Mouse (Mus musculus) CH12.LX (cell line): ENCODE results near the gene Tspyl2. TPM values are rescaled to one million over a fixed set of nuclear protein-coding genes. Genes with fewer than 3 reads are reported as not detected.
A peak's percentile ranks its signal among the peaks of the same experiment; 100 is the strongest.

ENCODE experiments used
- DNase-seq: peaks from one replicate; pipeline ENCODE4 v3.0.0-alpha.2; 2013; ENCODE audit errors: extremely low read depth
- H3K27ac ChIP-seq: 2 replicates; pipeline ENCODE4 v1.5.1; 2012; ENCODE audit warnings: low read depth, mild to moderate bottlenecking, control low read depth, moderate library complexity; ENCODE audit not compliant: insufficient read depth
- H3K27me3 ChIP-seq: replicated peaks from 2 replicates; pipeline ENCODE3; 2012; ENCODE audit warnings: inconsistent platforms
- H3K36me3 ChIP-seq, 2 experiments: replicated peaks in 1 of 2; 2 replicates each; pipeline versions ENCODE3 to v1.6.1; 2012; ENCODE audit warnings: inconsistent platforms in 1 of 2, low read length in 1 of 2, mild to moderate bottlenecking in 1 of 2, mixed read lengths in 1 of 2, moderate library complexity in 1 of 2; ENCODE audit not compliant: control insufficient read depth in 1 of 2, insufficient read depth in 1 of 2
- H3K4me1 ChIP-seq, 2 experiments: 2 replicates each; pipeline ENCODE4 v1.6.1; 2012; ENCODE audit warnings: inconsistent platforms in 1 of 2, moderate library complexity in 1 of 2; ENCODE audit not compliant: insufficient read depth in 2 of 2, control insufficient read depth in 1 of 2
- H3K4me2 ChIP-seq: 2 replicates; pipeline ENCODE4 v1.6.1; 2012; ENCODE audit warnings: low read depth, mild to moderate bottlenecking, control low read depth; ENCODE audit not compliant: poor library complexity, insufficient read depth, severe bottlenecking
- H3K4me3 ChIP-seq, 3 experiments: fragments of 150-350 bp in 1 of 3; sonication (generic) in 1 of 3; replicated peaks in 1 of 3; 2 replicates each; pipeline versions ENCODE3 to v1.5.1; 2011 to 2012; ENCODE audit warnings: low read depth in 2 of 3, low read length in 2 of 3, mild to moderate bottlenecking in 2 of 3, moderate library complexity in 2 of 3, control low read depth in 1 of 3, improper control_type of control experiment in 1 of 3, inconsistent platforms in 1 of 3, mixed read lengths in 1 of 3; ENCODE audit not compliant: poor library complexity in 1 of 3
- H3K79me2 ChIP-seq: replicated peaks from 2 replicates; pipeline ENCODE4 v1.6.1; 2012; ENCODE audit warnings: mild to moderate bottlenecking, moderate library complexity; ENCODE audit not compliant: control insufficient read depth, poor library complexity, insufficient read depth, severe bottlenecking; ENCODE audit errors: extremely low read depth
- H3K9ac ChIP-seq: 2 replicates; pipeline ENCODE4 v1.6.1; 2012; ENCODE audit warnings: low read depth, mild to moderate bottlenecking, control low read depth, moderate library complexity; ENCODE audit not compliant: insufficient read depth
- H3K9me3 ChIP-seq: replicated peaks from 2 replicates; pipeline ENCODE3; 2012; ENCODE audit warnings: low read length, inconsistent platforms, mixed read lengths
- BHLHE40 ChIP-seq: IDR thresholded peaks from 2 replicates; pipeline ENCODE4 v1.6.1; 2011; ENCODE audit warnings: mild to moderate bottlenecking, low read depth, low read length, improper control_type of control experiment
- CHD1 ChIP-seq: IDR thresholded peaks from 2 replicates; pipeline ENCODE4 v1.6.1; 2012; ENCODE audit warnings: low read depth, low read length, improper control_type of control experiment, inconsistent platforms
- CHD2 ChIP-seq: IDR thresholded peaks from 2 replicates; pipeline ENCODE4 v1.6.1; 2011; ENCODE audit warnings: low read length, improper control_type of control experiment
- CTCF ChIP-seq, 2 experiments: IDR thresholded peaks in 1 of 2; conservative IDR thresholded peaks in 1 of 2; 2 replicates each; pipeline ENCODE4 v1.5.1; 2011 to 2012; ENCODE audit warnings: low read depth in 2 of 2, low read length in 2 of 2, improper control_type of control experiment in 1 of 2, inconsistent platforms in 1 of 2, mild to moderate bottlenecking in 1 of 2, moderate library complexity in 1 of 2
- E2F4 ChIP-seq: IDR thresholded peaks from 2 replicates; pipeline ENCODE4 v1.6.1; 2011; ENCODE audit warnings: low read depth, low read length, improper control_type of control experiment; ENCODE audit not compliant: insufficient replicate concordance
- ELF1 ChIP-seq: IDR thresholded peaks from 2 replicates; pipeline ENCODE4 v1.6.1; 2014; ENCODE audit warnings: low read depth, mild to moderate bottlenecking, inconsistent platforms, low read length, improper control_type of control experiment
- EP300 ChIP-seq: IDR thresholded peaks from 2 replicates; pipeline ENCODE4 v1.6.1; 2011; ENCODE audit warnings: low read length, improper control_type of control experiment
- ETS1 ChIP-seq: conservative IDR thresholded peaks from 2 replicates; pipeline ENCODE4 v1.6.1; 2012; ENCODE audit warnings: low read depth, mild to moderate bottlenecking, inconsistent platforms, low read length, improper control_type of control experiment, moderate library complexity
- GABPA ChIP-seq: IDR thresholded peaks from 2 replicates; pipeline ENCODE4 v1.6.1; 2012; ENCODE audit warnings: low read depth, low read length, improper control_type of control experiment, inconsistent platforms; ENCODE audit not compliant: insufficient replicate concordance
- HCFC1 ChIP-seq: IDR thresholded peaks from 2 replicates; pipeline ENCODE4 v1.6.1; 2012; ENCODE audit warnings: low read depth, mild to moderate bottlenecking, inconsistent platforms, low read length, improper control_type of control experiment
- IRF4 ChIP-seq: IDR thresholded peaks from 2 replicates; pipeline ENCODE4 v1.6.1; 2014; ENCODE audit warnings: low read depth, mild to moderate bottlenecking, inconsistent platforms, low read length, improper control_type of control experiment
- JUN ChIP-seq: IDR thresholded peaks from 2 replicates; pipeline ENCODE4 v1.6.1; 2011; ENCODE audit warnings: low read depth, mild to moderate bottlenecking, low read length, improper control_type of control experiment, moderate library complexity; ENCODE audit not compliant: insufficient read depth
- JUND ChIP-seq: conservative IDR thresholded peaks from 2 replicates; pipeline ENCODE4 v1.6.1; 2011; ENCODE audit warnings: low read depth, low read length, improper control_type of control experiment
- KAT2A ChIP-seq: IDR thresholded peaks from 2 replicates; pipeline ENCODE4 v1.6.1; 2012; ENCODE audit warnings: low read length, improper control_type of control experiment, inconsistent platforms; ENCODE audit not compliant: insufficient replicate concordance
- MAFK ChIP-seq: IDR thresholded peaks from 2 replicates; pipeline ENCODE4 v1.6.1; 2011; ENCODE audit warnings: low read length, improper control_type of control experiment; ENCODE audit not compliant: insufficient replicate concordance
- MAX ChIP-seq: IDR thresholded peaks from 2 replicates; pipeline ENCODE4 v1.6.1; 2011; ENCODE audit warnings: low read length, improper control_type of control experiment
- MAZ ChIP-seq: IDR thresholded peaks from 2 replicates; pipeline ENCODE4 v1.6.1; 2012; ENCODE audit warnings: low read depth, mild to moderate bottlenecking, inconsistent platforms, low read length, improper control_type of control experiment, moderate library complexity
- MEF2A ChIP-seq: IDR thresholded peaks from 2 replicates; pipeline ENCODE4 v1.6.1; 2014; ENCODE audit warnings: low read depth, mild to moderate bottlenecking, inconsistent platforms, low read length, improper control_type of control experiment, borderline replicate concordance
- MXI1 ChIP-seq: IDR thresholded peaks from 2 replicates; pipeline ENCODE4 v1.6.1; 2011; ENCODE audit warnings: mild to moderate bottlenecking, low read depth, low read length, improper control_type of control experiment
- MYC ChIP-seq: IDR thresholded peaks from 2 replicates; pipeline ENCODE4 v1.6.1; 2011; ENCODE audit warnings: low read depth, mild to moderate bottlenecking, improper control_type of control experiment, low read length
- NELFE ChIP-seq: IDR thresholded peaks from 2 replicates; pipeline ENCODE4 v1.6.1; 2011; ENCODE audit warnings: low read depth, low read length, improper control_type of control experiment
- NRF1 ChIP-seq: IDR thresholded peaks from 2 replicates; pipeline ENCODE4 v1.6.1; 2014; ENCODE audit warnings: low read depth, mild to moderate bottlenecking, inconsistent platforms, low read length, improper control_type of control experiment, moderate library complexity
- PAX5 ChIP-seq: IDR thresholded peaks from 2 replicates; pipeline ENCODE4 v1.6.1; 2012; ENCODE audit warnings: low read length, inconsistent platforms, mixed read lengths
- POLR2A ChIP-seq: IDR thresholded peaks from 2 replicates; pipeline ENCODE4 v1.6.1; 2011; ENCODE audit warnings: low read depth, mild to moderate bottlenecking, improper control_type of control experiment, low read length
- POLR2AphosphoS2 ChIP-seq: IDR thresholded peaks from 2 replicates; pipeline ENCODE4 v1.6.1; 2011; ENCODE audit warnings: low read depth, low read length, improper control_type of control experiment
- RAD21 ChIP-seq: IDR thresholded peaks from 2 replicates; pipeline ENCODE4 v1.6.1; 2011; ENCODE audit warnings: low read depth, mild to moderate bottlenecking, low read length, improper control_type of control experiment, moderate library complexity
- RCOR1 ChIP-seq: conservative IDR thresholded peaks from 2 replicates; pipeline ENCODE4 v1.6.1; 2012; ENCODE audit warnings: low read depth, mild to moderate bottlenecking, inconsistent platforms, low read length, improper control_type of control experiment
- SIN3A ChIP-seq: IDR thresholded peaks from 2 replicates; pipeline ENCODE4 v1.6.1; 2012; ENCODE audit warnings: low read length, improper control_type of control experiment, inconsistent platforms
- SMC3 ChIP-seq: IDR thresholded peaks from 2 replicates; pipeline ENCODE4 v1.6.1; 2011; ENCODE audit warnings: low read depth, low read length, improper control_type of control experiment
- TBP ChIP-seq: conservative IDR thresholded peaks from 2 replicates; pipeline ENCODE4 v1.6.1; 2011; ENCODE audit warnings: low read depth, low read length, improper control_type of control experiment
- TCF12 ChIP-seq: IDR thresholded peaks from 2 replicates; pipeline ENCODE4 v1.6.1; 2014; ENCODE audit warnings: low read depth, mild to moderate bottlenecking, inconsistent platforms, low read length, improper control_type of control experiment
- UBTF ChIP-seq: IDR thresholded peaks from 2 replicates; pipeline ENCODE4 v1.6.1; 2012; ENCODE audit warnings: low read depth, mild to moderate bottlenecking, inconsistent platforms, low read length, improper control_type of control experiment, moderate library complexity
- USF1 ChIP-seq: IDR thresholded peaks from 2 replicates; pipeline ENCODE4 v1.6.1; 2014; ENCODE audit warnings: low read depth, mild to moderate bottlenecking, inconsistent platforms, low read length, improper control_type of control experiment
- USF2 ChIP-seq: conservative IDR thresholded peaks from 2 replicates; pipeline ENCODE4 v1.6.1; 2011; ENCODE audit warnings: low read depth, low read length, improper control_type of control experiment
- ZC3H11A ChIP-seq: IDR thresholded peaks from 2 replicates; pipeline ENCODE4 v1.6.1; 2012; ENCODE audit warnings: low read depth, mild to moderate bottlenecking, inconsistent platforms, low read length, improper control_type of control experiment
- ZKSCAN1 ChIP-seq: IDR thresholded peaks from 2 replicates; pipeline ENCODE4 v1.6.1; 2012; ENCODE audit warnings: low read depth, inconsistent platforms, low read length, improper control_type of control experiment, borderline replicate concordance
- ZMIZ1 ChIP-seq: IDR thresholded peaks from 2 replicates; pipeline ENCODE4 v1.6.1; 2012; ENCODE audit warnings: low read depth, mild to moderate bottlenecking, inconsistent platforms, low read length, improper control_type of control experiment
- ZNF384 ChIP-seq: IDR thresholded peaks from 2 replicates; pipeline ENCODE4 v1.6.1; 2012; ENCODE audit warnings: low read depth, low read length, improper control_type of control experiment, inconsistent platforms
- dilution Hi-C: fragments of 300-500 bp; cut with MboI; formaldehyde crosslinking; loops from 2 replicates; pipeline ENCODE4 v1.14.3; 2020; ENCODE audit warnings: low sequenced_read_pairs; ENCODE audit not compliant: extremely low pct_unique_long_range_greater_than_20kb, extremely low pct_ligation_motif_present
- in situ Hi-C: fragments of 300-500 bp; cut with MboI; formaldehyde crosslinking; loops from 3 replicates; pipeline ENCODE4 v1.14.3; 2019; ENCODE audit warnings: low sequenced_read_pairs, low pct_ligation_motif_present, low pct_unique_long_range_greater_than_20kb, mixed read lengths
- polyA plus RNA-seq: library from polyadenylated mRNA; unstranded; fragments of >175 nt; gene quantifications from 2 replicates; pipeline ENCODE4 v1.2.1, GENCODE M21; 2012; ENCODE audit warnings: low read depth; ENCODE audit not compliant: insufficient read length
- total RNA-seq, 2 experiments: library from RNA; depleted of rRNA; stranded (reverse); fragments of 300-350 nt in 1 of 2; fragments of >200 nt in 1 of 2; gene quantifications; 2 replicates each; pipeline ENCODE4 v1.2.3; 2012 to 2014

The Tspyl2 gene
- total RNA-seq (2012; rRNA removed) (16.5 and 17.0 TPM in 2 replicates), total RNA-seq (2014; rRNA removed) (18.0 and 21.0 TPM in 2 replicates), polyA plus RNA-seq (35.3 and 37.1 TPM in 2 replicates)

DNA sequence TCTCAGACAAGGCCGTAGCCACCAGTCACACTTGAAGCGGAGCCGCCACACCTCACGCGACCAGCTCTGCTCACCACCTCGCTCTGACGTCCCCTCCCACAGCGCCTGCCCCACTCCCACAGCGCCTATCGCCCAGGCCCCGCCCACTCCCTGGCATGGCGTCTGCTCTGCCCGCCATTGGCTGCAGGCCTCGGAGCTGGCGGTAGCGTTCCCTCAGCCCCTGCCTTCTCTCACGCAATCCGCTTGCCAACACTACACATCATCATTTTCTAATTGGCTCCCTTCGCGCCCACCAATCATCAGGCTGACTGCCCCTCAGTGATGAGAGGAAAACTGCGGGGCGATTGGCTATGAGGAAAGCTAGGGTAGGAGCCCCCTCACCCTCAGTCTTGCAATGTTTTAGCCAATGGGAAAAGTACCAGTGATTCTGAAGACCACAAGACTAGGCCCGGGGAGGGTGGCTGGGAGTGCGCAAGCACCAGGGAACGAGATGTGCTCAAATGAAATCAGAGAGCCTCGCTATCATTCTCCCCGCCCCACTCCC, at the start of gene Tspyl2:
Gene Tspyl2 (minus strand): TSS at position 68 of the 544 bp plus-strand sequence.
- Histone ChIP-seq H3K4me1 (peaks cover 0 to 14% of the 10 kb centered on the region in 2 experiments; a peak in 1 of 4 replicates), H3K4me2 (peak within 1 kb of the TSS; percentile 50)

DNA sequence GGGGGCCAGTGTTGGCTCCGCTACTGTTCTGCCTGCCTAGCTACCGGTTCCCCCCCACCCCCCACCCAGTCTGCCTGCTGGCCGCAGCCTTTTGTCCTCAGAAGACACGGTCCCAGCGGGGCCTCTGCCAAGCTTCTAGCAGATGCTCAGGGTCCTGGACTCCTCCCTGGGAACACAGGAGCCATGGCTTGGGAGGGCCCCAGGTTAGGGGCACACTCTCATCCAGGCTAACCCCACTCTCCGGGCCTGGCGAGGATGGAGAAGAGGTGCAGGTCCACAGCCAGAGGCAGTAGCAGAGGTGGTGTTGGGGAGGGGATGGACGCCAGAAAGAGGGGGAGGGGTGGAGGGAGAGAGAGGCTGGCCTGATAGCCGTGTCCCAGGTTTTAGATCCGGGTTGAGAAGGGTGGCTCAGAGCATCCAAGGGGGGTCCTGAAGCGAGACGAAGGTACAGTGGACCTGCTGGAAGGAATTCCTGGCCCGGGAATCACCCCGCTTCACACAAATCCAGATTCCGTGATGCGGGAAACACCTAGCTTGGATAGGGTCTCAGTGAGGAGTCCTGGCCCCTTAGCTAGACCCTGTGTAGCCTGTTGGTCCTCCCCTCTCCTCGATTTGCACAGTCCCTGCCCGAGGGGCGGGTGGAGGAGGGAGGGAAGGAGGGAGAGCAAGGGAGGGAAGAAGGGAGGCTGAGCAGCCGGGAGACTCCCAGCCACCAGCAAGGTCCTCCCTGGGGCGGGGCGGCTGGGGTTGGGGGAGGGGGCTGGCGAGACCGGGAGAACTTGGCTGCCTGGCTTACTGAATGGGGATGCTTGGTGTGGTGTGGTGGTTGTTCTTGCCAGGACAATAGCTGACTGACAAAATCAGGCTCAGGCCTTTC, 26.4 kb upstream of the Tspyl2 start, which contains the start of gene Gpr173:
Gene Gpr173 (minus strand): TSS at position 308 of the 877 bp plus-strand sequence.
- Histone ChIP-seq H3K4me2 (no peak within 1 kb of the TSS), H3K9me3 (no peaks in the 10 kb centered on the region), H3K9ac (no peak within 1 kb of the TSS), H3K4me1 (no peaks in the 10 kb centered on the region), H3K4me3 (no peak within 1 kb of the TSS), H3K27me3 (no peaks in the 10 kb centered on the region), H3K27ac (no peak within 1 kb of the TSS), H3K79me2 (no peaks in the 10 kb centered on the region), H3K36me3 (no peaks in the 10 kb centered on the region)
- dilution Hi-C loops = no loop called here
- DNase-seq = no peak
- TF ChIP-seq CHD2 = no peak
- no peak for TF ChIP-seq MYC
- no peak for TF ChIP-seq MAZ
- TF ChIP-seq JUND = no peak
- TF ChIP-seq MAX = no peak
- no peak for TF ChIP-seq MEF2A
- TF ChIP-seq TCF12 = no peak
- TF ChIP-seq IRF4 = no peak
- TF ChIP-seq EP300 = no peak
- no peak for TF ChIP-seq E2F4
- no peak for TF ChIP-seq USF1
- in situ Hi-C loops = no loop called here

More for the DNA sequence above, at the start of gene Tspyl2:
- in situ Hi-C loops (no loop called here), dilution Hi-C loops (no loop called here)
- no peak within 1 kb of the TSS for H3K27ac ChIP-seq
- H3K36me3 ChIP-seq = peaks cover 14 to 34% of the 10 kb centered on the region in 2 experiments
- no peaks in the 10 kb centered on the region for H3K27me3 ChIP-seq
- H3K4me3 ChIP-seq = peak within 1 kb of the TSS; percentile 65 to 93 (median 68)
- no peaks in the 10 kb centered on the region for H3K79me2 ChIP-seq
- peak; percentile 94 for DNase-seq
- H3K9me3 ChIP-seq = no peaks in the 10 kb centered on the region
- peak within 1 kb of the TSS; percentile 94 for H3K9ac ChIP-seq
- no peak for TF ChIP-seq ZNF384
- no peak for TF ChIP-seq USF2
- no peak for TF ChIP-seq EP300
- no peak for TF ChIP-seq PAX5
- TF ChIP-seq KAT2A = no peak
- TF ChIP-seq ZKSCAN1 = no peak
- TF ChIP-seq MAX = no peak; the same call in 1 of the 2 replicates
- TF ChIP-seq SIN3A = no peak
- TF ChIP-seq E2F4 = no peak
- peak; percentile 68 for TF ChIP-seq POLR2A
- TF ChIP-seq NRF1 = peak; percentile 62
- TF ChIP-seq USF1 = no peak
- TF ChIP-seq MXI1 = peak; percentile 51; the same call in 1 of the 2 replicates
- TF ChIP-seq CHD1 = no peak
- TF ChIP-seq ELF1 = peak; percentile 43; the same call in 1 of the 2 replicates
- TF ChIP-seq POLR2AphosphoS2 = no peak
- no peak for TF ChIP-seq JUN
- TF ChIP-seq GABPA = no peak
- peak; percentile 91 for TF ChIP-seq CHD2
- peak; percentile 42; the same call in 1 of the 2 replicates for TF ChIP-seq ZMIZ1
- TF ChIP-seq BHLHE40 = peak; percentile 91
- no peak for TF ChIP-seq RCOR1
- no peak for TF ChIP-seq UBTF
- no peak for TF ChIP-seq MYC
- TF ChIP-seq MEF2A = no peak
- TF ChIP-seq IRF4 = no peak
- TF ChIP-seq SMC3 = no peak
- TF ChIP-seq NELFE = peak; percentile 56; the same call in 1 of the 2 replicates
- peak; percentile 9; the same call in 1 of the 2 replicates for TF ChIP-seq TBP
- peak; percentile 70 for TF ChIP-seq HCFC1
- no peak for TF ChIP-seq ZC3H11A
- TF ChIP-seq MAZ = peak; percentile 24
- peak; percentile 28; the same call in 1 of the 2 replicates for TF ChIP-seq TCF12
- TF ChIP-seq ETS1 = no peak
- no peak for TF ChIP-seq MAFK
- no peak for TF ChIP-seq RAD21
- no peak for TF ChIP-seq CTCF (conservative IDR thresholded peaks at IDR 0.05 in 1 of 2, IDR thresholded peaks at IDR 0.05 in 1 of 2; ENCODE audit: low read depth in 2 of 2, low read length in 2 of 2)
